Mouse (Mus musculus): ENCODE measurements around the gene Thoc5.

The Thoc5 gene

DNA sequence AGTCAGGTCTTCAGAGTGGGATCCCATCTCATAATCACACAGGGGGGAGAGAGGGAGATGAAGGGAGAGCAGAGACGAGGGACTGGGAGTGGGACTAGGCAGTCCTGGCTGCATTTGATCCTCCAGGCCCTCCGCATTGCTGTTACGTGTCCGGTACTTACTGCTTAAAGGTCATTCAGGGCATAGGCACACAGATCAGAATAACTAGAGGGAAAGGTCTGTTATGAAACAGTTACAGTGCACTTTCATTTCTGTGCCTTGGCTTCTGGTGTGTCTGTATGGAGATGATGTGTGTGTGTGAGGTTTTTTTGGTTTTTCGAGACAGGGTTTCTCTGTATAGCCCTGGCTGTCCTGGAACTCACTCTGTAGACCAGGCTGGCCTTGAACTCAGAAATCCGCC is 11.1 kb downstream of the Thoc5 start:
- DNase-seq (ENCODE audit: low spot score), result no peak

DNA sequence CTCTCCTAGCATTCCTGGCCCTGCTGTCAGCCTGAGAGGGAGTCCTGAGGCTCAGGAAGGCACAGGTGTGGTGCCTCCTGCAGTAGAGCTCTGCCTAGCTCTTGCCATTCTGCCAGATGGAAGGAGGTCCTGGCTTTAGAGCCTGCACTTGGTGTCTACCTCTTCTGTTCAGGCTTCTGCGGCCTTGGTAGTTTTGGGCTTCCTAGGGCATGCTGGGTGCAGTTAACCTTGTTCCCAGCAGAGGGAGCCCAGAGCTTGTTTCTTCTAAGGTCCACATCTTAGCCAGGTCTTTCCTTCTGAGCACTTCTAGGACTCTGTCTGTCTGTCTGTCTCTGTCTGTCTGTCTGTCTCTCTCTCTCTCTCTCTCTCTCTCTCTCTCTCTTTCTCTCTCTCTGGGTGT is 20.9 kb downstream of the Thoc5 start:
- DNase-seq (ENCODE audit: low spot score), result peak; percentile 62

DNA sequence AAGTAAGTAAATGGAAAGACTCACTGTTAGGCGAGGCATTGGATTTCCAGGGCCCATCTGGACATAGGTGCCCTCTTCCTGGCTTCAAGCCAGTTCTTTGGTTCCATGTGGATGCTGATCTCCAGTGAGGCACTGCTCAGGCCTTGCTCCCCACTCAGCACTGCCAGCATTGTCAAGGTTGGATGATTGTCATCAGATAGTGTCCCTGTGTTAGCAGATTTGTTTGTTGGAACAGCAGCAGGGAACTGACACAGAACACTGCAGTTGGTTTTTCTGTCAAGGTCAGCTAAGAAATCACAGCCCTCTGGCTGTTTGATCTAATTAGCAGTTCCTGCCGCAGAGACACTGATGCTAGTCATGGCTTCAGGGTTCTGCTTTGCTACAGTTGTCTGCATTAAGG is 26.2 kb downstream of the Thoc5 start:
- no peak for DNase-seq (ENCODE audit: low spot score)

DNA sequence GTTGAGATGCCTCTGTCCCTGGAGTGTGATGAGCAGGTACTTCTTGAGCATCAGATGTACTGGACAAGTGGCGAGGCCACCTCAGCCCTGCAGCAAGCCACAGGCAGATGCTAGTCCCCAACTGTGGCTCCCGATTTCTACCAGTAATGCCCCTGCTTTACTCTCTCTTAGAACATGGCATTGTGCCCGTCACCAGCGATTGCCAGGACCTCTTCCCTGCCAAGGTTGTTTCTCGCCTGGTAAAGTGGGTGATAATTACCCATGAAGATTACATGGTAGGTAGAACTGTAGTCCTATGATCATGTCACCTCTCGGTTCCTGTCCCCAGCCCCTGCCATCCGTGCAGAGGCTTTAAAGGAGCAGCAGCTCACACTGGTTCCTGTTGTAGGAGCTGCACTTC is 26.6 kb downstream of the Thoc5 start:
- DNase-seq (ENCODE audit: low spot score), result no peak

DNA sequence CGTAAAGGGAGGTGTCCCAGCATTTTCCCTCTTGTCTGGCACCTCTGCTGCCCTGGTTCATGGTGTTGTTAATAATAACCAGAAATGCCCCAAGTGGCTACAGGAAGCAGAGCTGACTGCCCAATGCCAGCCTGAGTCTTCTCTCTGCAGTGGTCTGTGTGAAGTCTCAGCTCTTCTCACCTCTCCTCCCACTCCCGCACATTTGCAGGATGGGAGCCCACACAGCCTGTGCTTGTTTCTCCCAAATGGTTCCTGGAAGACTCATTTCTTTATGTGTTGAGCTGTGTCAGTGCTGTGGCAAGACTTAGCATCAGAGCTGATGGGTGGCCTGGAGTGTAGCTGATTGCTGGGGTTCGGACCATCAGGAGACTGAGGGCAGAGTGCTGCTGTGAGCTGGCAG is 32.1 kb downstream of the Thoc5 start:
- no peak for DNase-seq (ENCODE audit: low spot score)

DNA sequence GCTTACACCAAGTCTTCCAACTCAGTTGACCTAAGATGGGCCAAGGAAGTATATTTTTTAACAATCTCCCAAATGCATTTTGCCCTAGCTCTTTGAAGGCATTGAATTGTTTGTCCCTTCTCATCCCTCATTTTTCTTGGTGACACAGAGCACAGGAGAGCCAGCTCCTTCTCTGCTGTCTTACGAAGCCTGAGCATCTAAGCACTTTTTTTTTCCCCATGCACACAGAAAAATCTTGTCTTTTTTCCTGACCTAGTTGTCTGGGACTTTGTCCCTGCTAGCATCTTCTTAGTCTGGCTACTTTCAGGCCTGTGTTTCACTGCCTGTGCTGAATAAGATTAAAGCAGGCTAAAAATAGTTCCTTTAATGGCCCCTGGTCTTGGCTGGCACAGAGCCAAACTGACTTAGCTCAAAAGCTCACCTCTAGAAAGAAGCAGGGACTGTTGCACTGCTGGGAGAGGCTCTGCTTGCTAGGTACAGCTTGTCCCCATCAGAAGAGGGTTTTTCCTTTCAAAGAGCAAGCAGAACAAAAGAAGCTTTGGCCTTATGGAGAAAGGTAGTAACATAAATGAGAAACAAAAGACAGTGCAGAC is 36.0 kb downstream of the Thoc5 start:
- DNase-seq (ENCODE audit: low spot score), result no peak

DNA sequence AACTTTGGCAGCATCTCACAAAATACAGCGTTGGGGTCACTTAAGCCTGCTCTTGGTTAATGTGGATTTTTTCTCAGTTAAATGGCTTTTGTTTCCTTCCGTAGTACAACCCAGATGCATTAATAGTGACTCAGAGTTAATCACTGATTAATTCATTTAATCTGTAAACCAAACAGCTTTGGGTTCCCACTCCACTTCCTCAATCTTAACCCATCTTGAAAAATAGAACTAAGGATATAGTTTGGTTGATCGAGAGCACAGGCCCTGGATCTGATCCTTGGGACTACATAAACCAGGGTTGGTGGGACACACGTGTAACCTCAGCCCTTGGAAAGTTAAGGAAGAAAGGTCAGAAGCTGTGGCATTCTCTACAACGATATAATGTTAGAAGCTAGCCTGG is 41.1 kb downstream of the Thoc5 start:
- DNase-seq (ENCODE audit: low spot score), result no peak

DNA sequence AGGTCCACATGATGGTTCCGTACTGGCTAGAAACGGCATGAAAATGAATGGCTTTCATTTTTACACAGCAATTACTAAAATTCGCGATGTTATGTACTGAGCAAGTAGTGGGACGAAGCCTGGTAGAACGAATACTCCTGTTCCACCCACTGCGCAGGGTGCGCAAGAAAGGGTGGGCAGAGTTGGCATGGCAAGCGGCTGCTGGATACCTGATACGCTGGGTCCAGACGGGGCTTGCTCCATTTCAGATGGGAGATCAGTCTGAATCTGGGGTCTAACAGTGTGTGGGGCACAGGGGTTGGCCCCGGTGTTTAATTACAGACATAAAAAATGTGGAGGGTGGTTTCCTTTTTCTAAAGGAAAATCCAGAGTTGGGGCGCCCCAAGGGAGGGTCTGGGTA is 51.4 kb downstream of the Thoc5 start:
- no peak for DNase-seq (ENCODE audit: low spot score)

DNA sequence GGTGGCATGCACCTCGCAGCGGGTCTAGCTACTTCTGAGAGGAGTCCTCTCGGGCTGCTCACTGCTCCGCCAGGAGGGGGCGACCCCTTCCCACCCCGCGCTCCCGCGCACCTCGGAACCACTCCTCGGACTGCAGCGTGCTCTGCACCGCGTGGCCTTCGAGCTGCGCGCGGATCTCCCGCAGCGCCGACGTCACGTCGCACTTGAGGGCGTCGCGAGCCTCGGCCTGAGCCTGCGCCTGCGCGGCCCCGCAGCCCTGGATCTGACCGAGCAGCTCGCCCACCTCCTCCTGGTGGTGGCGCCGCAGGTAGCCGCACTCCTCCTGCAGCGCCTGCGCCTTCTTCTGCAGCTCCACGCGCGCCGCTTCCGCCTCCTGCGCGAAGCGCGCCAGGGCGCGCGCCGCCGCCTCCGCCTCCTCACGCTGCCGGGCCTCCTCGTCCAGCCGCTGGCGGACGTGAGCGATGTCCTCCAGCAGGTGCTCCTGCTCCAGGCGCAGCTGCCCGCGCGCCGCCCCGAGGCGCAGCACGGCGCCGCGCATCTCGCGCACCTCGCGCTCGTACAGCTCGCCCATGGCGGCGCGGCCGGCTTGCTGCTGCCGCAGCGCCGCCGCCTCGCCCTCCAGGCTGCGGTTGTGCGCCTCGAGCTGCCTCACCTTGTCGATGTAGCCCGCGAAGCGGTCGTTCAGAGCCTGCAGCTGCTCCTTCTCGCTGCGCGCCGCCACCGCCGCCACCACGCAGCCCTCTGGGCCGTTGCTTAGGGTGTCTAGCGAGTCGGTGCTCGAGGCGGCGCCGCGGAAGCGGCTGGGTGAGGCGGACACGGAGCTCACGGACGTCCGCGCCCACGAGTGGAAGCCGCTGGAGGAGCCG is 52.1 kb downstream of the Thoc5 start:
- no peak for DNase-seq (ENCODE audit: low spot score)

DNA sequence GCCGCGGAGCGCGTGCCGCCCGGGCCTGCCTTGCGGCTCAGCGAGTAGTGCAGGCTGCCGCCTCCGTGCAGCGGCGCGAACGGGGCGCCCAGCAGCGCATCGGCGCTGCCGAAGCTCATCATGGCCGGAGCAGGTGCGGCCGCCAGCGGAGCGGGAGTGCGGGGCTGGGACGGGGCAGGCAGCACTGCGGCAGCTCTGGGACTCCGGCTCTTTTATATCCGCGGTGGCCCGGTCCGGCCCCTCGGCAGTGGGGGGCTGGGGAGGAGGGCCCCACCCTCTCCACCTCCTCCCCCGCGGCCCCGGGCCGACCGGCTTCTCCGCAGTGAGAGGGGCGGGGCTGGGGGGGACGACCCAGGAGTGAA is 52.7 kb downstream of the Thoc5 start, which contains the start of gene Nefh:
Gene Nefh (minus strand): TSS at position 252 of the 362 bp plus-strand sequence.
- DNase-seq (ENCODE audit: low spot score), result no peak

DNA sequence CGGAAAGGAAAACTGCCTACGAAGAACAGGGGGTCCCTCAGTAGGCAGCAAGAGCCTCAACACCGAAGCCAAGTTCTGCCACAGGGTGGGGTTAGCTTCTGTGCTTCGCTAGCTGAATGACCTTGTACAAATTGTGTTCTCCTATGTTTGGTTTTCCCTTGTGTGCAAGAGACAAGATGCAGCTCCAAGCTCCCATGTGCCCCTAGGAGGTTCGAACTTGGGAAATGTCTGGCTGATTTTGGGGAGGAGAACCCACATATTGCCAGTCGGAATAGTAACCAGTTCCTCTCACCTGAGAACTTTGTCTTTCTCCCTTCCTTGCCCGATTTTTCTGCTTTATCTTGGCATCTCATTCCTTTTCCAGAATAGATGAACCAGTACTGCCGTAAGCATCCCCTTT is 53.7 kb downstream of the Thoc5 start:
- no peak for DNase-seq (ENCODE audit: low spot score)

DNA sequence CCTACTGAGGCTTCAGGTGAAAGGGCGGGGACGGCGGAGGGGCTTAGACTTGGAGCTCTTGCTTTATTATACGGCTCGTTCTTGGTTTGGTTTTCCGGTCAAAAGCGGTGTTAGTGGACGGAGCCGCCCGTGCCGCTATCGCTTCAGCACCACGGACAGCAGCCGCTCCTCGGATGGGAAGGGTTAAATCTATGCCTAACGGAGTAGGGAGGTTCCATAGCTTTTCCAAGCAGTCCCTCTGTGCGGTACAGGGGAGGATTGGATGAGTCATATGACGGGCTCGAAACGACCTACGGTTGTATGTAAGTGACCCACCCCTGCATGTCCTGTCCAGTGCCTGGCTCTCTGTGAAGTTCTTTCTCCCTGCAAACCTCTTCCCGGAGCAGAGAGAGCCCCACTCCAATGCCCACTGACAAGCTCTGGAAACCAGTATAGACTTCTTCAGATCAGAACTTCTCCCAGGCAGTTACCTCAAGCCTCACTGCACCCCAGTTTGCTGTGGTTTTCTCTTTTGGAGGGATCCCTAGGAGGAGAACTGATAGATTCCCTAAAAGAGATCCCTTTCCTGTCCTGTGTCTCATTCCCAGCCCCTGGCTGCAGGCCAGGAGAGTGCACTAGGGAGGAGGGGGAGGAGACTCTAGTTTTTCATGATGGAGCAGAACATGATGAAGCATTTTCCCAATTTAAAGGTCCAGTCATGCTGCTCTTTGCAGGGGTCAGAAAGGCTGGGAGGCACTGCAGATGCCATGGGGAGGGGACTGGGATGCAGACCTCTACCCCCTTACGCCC is 54.3 kb downstream of the Thoc5 start:
- no peak for DNase-seq (ENCODE audit: low spot score)

DNA sequence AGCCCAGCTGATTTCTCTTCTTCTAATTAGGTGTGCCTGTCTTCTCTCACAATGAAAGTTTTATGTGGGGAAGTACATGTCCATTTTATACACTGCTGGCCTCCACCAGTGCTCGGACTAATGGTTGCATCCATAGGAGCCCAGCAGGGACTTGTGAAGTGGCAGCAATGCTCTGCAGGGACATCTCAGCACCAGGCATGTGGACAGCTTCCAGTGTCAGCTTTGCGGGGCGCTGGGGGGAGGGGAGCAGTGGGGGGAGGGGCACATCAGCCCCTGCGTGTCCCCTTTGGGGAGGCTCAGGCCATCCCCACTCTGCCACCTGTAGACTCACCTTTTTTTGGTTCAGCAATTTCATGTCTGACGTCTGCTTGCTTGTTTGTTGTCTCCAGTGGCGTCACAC is 58.3 kb downstream of the Thoc5 start:
- no peak for DNase-seq (ENCODE audit: low spot score)

DNA sequence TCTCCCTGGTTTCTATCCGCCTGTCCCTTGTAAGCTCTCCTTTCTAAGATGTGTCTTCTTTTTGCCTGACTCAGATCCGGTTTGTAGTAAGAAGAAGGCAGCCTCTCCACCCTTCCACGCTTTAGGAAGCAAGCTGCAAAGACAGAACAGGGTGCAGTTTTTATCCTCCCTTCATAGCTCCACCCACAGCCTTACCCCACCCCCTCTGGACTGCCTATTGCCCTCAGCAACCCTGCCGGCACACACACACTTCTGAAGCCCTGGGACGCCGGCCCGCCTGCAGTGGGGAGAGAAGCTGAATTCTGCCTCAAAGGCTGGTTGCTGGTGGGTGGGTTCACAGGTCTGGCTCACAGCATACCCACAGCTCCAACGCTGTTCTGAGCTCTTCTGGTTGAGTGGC is 58.8 kb downstream of the Thoc5 start:
- no peak for DNase-seq (ENCODE audit: low spot score)

DNA sequence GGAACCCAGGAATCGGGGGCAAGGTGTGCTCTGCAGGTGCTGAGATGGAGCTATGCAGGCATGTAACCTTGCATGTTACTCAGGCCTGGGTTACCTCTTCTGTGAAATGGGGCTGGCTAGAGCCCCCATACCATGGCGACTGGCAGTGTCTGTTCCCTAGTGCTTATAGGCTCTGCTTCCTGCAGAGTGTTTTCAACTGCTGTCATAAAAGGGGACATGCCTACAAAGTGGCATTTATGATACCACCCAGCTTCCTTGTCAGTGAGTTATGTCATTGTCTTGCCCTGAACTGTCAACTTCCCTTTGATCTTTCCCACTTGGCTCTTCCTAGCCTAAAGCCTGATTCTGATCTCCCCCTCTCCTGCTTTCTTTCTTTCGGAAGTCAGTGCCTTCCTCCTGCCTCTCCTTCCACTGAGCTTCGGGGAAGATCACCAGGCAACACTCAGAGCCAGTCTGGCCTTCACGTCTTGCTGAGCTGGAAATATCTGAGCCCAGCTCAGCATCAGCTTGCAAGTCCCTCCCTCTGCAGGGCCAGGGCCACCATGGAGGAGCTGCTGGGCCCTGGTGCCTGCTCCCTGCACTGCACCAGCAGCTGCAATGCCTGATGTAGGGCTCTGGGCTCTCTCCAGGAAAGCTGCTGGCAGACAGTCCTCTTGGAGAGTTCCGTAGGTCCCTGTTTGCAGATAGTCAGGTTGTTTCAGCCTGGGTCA is 68.1 kb downstream of the Thoc5 start:
- DNase-seq (ENCODE audit: low spot score), result no peak

DNA sequence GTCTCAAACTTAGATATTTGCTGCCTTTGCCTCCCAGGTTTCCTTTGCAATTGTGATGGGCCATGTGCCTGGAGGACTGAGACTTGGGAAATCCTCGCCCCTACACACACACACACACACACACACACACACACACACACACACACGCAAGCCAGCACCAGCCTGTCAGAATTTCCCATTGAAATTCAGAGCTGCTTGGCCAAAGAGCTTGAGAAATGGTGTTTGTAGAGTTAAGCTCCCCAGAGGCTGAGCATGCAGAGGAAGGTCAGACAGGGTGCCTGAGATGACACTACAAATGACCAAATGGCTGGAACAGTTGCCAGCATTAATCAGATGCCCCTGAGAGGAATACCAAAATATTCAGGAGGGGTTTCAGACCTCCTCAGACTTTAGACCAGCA is 71.2 kb downstream of the Thoc5 start:
- DNase-seq (ENCODE audit: low spot score), result no peak

DNA sequence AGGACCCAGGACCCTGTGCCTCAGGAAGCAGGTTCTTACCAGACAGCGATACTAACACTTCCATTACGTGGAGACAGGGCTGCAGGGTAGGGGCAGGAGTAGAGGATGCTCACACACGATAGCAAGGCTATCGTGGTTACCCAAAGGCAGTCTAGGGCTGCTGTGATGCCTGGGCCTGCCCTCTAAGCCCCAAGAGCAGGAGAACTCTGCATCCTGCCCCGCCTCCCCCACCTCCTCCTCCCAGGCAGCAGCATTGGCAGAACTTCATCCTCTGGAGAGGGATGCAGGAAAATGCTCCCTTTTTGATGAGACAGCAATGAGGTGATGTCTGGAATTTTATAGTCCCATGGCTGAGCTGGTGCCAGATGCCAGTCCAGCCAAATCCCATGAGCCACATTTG is 71.8 kb downstream of the Thoc5 start:
- no peak for DNase-seq (ENCODE audit: low spot score)

DNA sequence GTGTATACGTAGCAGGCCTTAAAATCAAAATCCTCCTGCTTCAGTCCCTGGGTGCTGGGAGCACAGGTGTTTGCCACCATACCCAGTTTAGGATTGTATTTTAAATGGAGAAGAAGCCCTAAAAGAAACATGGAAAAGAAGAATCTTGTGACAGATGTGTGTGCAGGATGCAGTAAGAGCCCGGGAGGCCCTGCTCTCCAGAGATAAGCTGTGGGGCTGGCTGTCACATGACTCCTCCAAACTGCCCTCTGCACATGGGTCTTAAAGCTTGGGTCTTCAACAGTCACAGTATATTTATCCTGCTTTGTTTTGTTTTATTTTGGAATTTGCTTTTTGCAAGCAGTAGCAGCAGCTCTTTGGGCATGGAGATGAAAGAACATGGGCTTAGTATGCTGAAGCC is 72.4 kb downstream of the Thoc5 start:
- DNase-seq (ENCODE audit: low spot score), result peak; percentile 63

DNA sequence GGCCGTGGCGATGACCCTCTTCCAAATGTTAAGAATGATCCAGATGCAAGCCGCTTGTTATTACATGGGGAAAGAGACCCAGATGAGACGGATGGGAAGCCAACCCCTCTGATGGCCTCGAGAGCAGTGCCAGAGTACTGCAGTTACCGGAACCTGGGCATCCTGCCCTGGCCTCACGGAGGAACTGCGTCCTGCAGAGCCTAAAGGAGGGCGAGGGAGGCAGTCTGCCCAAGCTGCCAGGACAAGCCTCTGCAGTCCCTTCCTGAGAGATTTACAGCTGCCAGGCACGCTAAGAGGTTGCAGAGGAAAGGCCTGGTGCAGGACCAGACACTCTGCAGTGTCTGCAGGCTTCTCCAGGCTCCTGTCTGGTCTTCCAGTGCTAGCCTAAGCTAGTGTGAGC is 73.3 kb downstream of the Thoc5 start:
- no peak for DNase-seq (ENCODE audit: low spot score)

DNA sequence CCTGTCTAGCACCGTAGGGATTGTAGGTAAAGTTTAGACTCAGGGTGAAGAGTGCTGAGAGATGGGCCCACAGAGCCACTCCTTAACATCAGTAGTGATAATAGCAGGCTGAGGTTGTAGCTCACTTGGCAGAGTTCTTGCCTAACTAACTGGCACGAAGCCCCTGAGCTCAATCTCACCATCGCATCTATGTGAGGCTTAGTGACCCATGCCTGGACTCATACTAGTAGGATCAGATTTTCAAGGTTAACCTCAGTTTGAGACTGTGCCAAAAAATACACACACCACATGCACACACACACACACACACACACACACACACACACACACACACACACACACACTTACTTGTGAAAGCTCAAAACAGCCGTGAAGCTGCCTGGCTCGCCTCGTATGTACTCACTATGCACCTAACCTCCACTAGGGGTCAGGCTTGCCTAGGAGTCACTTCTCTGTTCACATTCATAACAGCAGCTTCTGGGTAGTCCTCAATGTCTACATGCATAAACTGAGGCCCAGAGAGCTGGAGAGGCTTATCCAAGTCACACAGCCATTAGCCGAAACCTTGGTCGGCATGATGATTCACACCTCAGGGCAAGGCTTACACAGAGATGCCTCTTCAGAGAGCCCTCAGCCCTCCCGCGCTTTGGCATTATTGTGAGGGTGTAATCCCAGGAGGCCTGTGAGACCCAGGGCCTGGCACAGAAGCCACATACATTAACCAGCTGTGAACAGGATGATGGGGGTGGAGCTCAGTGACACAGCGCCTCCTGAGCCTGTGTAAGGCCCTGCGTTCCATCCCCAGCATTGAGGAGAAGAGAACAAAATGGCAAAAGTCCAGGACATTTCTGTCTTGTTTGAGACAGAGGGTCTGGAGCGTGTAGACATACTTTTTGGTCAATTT is 78.1 kb downstream of the Thoc5 start:
- peak; percentile 77 for DNase-seq (ENCODE audit: low spot score)

DNA sequence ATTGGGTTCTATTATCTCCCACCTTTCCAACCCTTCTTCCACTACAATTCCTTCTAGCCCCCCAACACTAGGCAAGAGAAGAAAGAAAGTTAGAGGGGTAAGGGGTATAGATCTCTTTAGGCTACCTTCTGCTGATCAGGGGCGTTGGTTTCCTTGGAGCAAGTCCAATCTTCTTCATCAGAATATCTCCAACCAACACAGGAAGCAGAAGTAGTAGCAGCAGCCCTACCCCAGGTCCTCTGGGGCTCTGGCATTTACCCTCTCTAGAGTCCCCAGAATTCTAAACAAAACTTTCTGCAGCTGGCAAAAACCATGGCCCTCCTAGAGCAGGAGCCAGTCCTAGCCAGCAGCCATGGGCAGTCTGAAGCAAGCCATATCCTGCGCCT is 78.7 kb downstream of the Thoc5 start:
- no peak for DNase-seq (ENCODE audit: low spot score)

Data from c-Kit-positive CD71-positive TER-119-positive erythroid progenitor cells, embryonic 14.5 days (primary cell).